Mouse (Mus musculus) embryonic facial prominence, embryonic 14.5 days (tissue): Measurements from ENCODE around the gene Rph3a. TPM values are rescaled to one million over a fixed set of nuclear protein-coding genes. Genes with fewer than 3 reads are reported as not detected.

Experiments
- ATAC-seq: fragments of 200-750 bp; cut with Nextera tagmentation; 2 replicates; pipeline ENCODE4 v1.8.0; 2017; ENCODE audit warnings: low read depth, moderate number of reproducible peaks, moderate TSS enrichment
- DNase-seq: peaks from one replicate; pipeline ENCODE4 v3.0.0-alpha.2; 2015; ENCODE audit warnings: low spot score
- H3K27ac ChIP-seq: fragments of 300-500 bp; sonication (generic); replicated peaks from 2 replicates; pipeline ENCODE4 v1.5.1; 2014; ENCODE audit warnings: low read depth, mild to moderate bottlenecking, low read length, moderate library complexity
- H3K27me3 ChIP-seq: fragments of 300-500 bp; sonication (generic); replicated peaks from 2 replicates; pipeline ENCODE4 v1.6.1; 2014; ENCODE audit warnings: low read length; ENCODE audit not compliant: control insufficient read depth, insufficient read depth
- H3K36me3 ChIP-seq: fragments of 300-500 bp; sonication (generic); 2 replicates; pipeline ENCODE4 v1.6.1; 2014; ENCODE audit warnings: low read length, mixed read lengths; ENCODE audit not compliant: control insufficient read depth, insufficient read depth
- H3K4me1 ChIP-seq: fragments of 300-500 bp; sonication (generic); 2 replicates; pipeline ENCODE4 v1.6.1; 2014; ENCODE audit warnings: antibody characterized with exemption, low read length; ENCODE audit not compliant: control insufficient read depth, insufficient read depth
- H3K4me2 ChIP-seq: fragments of 300-500 bp; sonication (generic); 2 replicates; pipeline ENCODE4 v1.6.1; 2014; ENCODE audit warnings: low read depth, mild to moderate bottlenecking, low read length, moderate library complexity, mixed read lengths
- H3K4me3 ChIP-seq: fragments of 300-500 bp; sonication (generic); 2 replicates; pipeline ENCODE4 v1.5.1; 2014; ENCODE audit warnings: low read depth, mild to moderate bottlenecking, low read length
- H3K9ac ChIP-seq: fragments of 300-500 bp; sonication (generic); 2 replicates; pipeline ENCODE4 v1.6.1; 2014; ENCODE audit warnings: low read depth, mild to moderate bottlenecking, low read length, moderate library complexity, mixed read lengths
- H3K9me3 ChIP-seq: fragments of 300-500 bp; sonication (generic); 2 replicates; pipeline ENCODE4 v1.6.1; 2016; ENCODE audit warnings: low read length; ENCODE audit not compliant: control insufficient read depth
- WGBS: fragments of 180-500 bp; shearing (Covaris S2); extraction: QIAGEN DNeasy Blood & Tissue Kit; methylation state at CpG from one replicate; pipeline ENCODE4 v1.1.7; 2014; 5-methylcytosine and 5-hydroxymethylcytosine counted together
- polyA plus RNA-seq: library from polyadenylated mRNA; unstranded; fragments of >200 nt; fragmentation: Nextera tagmentation; extraction: Ambion mirVana; gene quantifications from 2 replicates; pipeline ENCODE4 v1.2.1, GENCODE M21; 2014

Gene Rph3a
- polyA plus RNA-seq, result 1.2 and 1.3 TPM in 2 replicates

GRCm38 (mm10) chr5:121009811-121010569 lies at the start of gene Rph3a:
Gene Rph3a (minus strand): TSS chr5:121010092.
- Histone ChIP-seq H3K4me3 (no peak within 1 kb of the TSS), H3K9ac (no peak within 1 kb of the TSS), H3K4me1 (no peaks in the 10 kb centered on the region), H3K4me2 (no peak within 1 kb of the TSS), H3K36me3 (no peaks in the 10 kb centered on the region), H3K27me3 (peaks cover 9% of the 10 kb centered on the region; the same call in 1 of the 2 replicates), H3K27ac (no peak within 1 kb of the TSS), H3K9me3 (no peaks in the 10 kb centered on the region)
- DNase-seq, result no peak
- 75% methylated on average over 12 of the region's 12 CpGs for WGBS
- no peak for ATAC-seq

- Histone ChIP-seq H3K4me3 (no peak overlapping the region), H3K9me3 (no peaks in the 10 kb centered on the region), H3K4me2 (no peak overlapping the region), H3K27ac (no peak overlapping the region), H3K27me3 (no peaks in the 10 kb centered on the region), H3K4me1 (no peaks in the 10 kb centered on the region), H3K36me3 (no peaks in the 10 kb centered on the region), H3K9ac (no peak overlapping the region)
- ATAC-seq, result no peak
- no peak for DNase-seq
- 92% methylated on average over 11 of the region's 11 CpGs for WGBS
Observed at GRCm38 (mm10) chr5:121058261-121058660, 48.4 kb upstream of the Rph3a start.

- WGBS, result 82% methylated on average over 9 of the region's 9 CpGs
- Histone ChIP-seq H3K36me3 (no peaks in the 10 kb centered on the region), H3K4me3 (no peak overlapping the region), H3K4me2 (no peak overlapping the region), H3K27me3 (no peaks in the 10 kb centered on the region), H3K4me1 (no peaks in the 10 kb centered on the region), H3K9ac (no peak overlapping the region), H3K9me3 (no peaks in the 10 kb centered on the region), H3K27ac (no peak overlapping the region)
- ATAC-seq, result no peak
- no peak for DNase-seq
Observed at GRCm38 (mm10) chr5:121053886-121054285, 44.0 kb upstream of the Rph3a start.

DNA sequence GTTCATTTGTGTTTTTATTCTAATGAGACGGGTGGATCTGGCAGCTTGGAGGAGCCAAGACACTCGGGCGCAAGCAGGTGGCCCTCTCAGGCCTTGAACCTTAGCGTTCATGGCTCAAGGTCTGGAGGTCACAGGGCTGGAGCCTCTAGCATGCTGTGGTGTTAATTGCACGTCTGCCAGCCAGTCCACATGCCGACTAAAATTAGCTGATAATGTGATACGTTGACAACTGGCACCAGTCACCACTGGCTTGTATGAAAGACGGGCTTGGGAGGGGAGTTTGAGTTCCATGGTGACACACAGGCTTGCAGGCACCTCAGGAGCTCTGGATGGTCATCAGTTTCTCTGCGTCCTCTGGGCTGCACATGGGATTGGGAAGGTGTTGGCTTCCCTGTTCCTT lies 31.9 kb upstream of the Rph3a start:
- Histone ChIP-seq H3K4me3 (no peak overlapping the region), H3K36me3 (no peaks in the 10 kb centered on the region), H3K4me1 (no peaks in the 10 kb centered on the region), H3K9ac (no peak overlapping the region), H3K4me2 (no peak overlapping the region), H3K27me3 (no peaks in the 10 kb centered on the region), H3K27ac (no peak overlapping the region), H3K9me3 (no peaks in the 10 kb centered on the region)
- no peak for ATAC-seq
- no peak for DNase-seq
- WGBS, result 66% methylated on average over 8 of the region's 9 CpGs

DNA sequence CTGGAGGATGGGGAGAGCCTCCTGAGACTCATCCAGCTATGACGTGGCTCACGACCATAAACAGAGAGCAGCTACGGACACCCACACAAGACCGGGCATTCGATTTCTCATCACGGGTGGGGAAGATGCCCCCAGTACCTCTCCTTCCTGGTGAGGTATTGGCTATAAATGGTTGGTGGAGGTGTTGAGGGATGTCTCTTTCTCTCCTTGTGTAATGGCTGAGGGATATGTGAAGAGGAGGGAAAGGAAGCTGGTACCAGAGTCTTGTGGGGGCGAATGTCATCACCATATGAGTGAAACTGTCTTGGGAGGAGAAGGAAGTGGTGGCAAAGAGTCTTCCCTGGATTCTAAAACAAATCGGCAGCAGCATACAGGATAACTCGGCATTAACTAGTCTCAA lies 29.6 kb upstream of the Rph3a start:
- Histone ChIP-seq H3K4me2 (no peak overlapping the region), H3K9ac (no peak overlapping the region), H3K27me3 (no peaks in the 10 kb centered on the region), H3K4me1 (no peaks in the 10 kb centered on the region), H3K4me3 (no peak overlapping the region), H3K27ac (no peak overlapping the region), H3K36me3 (no peaks in the 10 kb centered on the region), H3K9me3 (no peaks in the 10 kb centered on the region)
- 83% methylated on average over 9 of the region's 9 CpGs for WGBS
- no peak for ATAC-seq
- no peak for DNase-seq

DNA sequence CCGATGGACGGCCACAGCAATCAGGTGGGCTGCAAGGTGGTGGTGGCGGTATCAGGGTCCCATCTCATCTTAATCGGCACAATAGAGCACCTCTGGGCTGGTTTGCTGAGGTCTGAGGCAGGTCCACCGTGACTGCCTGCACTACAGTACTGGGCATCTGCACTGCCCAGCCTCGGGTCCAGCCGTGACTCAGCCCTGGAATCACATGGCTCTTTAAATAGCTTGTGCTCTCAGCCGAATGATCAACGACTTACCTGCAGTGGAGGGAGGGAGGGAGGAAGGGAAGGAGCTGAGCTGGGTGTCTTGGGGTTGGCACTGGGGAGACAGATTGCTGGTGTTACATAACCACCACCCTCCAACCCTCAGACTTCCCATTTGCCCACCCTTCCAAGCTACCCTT lies 20.3 kb upstream of the Rph3a start:
- 85% methylated on average over 9 of the region's 9 CpGs for WGBS
- Histone ChIP-seq H3K4me3 (no peak overlapping the region), H3K36me3 (no peaks in the 10 kb centered on the region), H3K9me3 (no peaks in the 10 kb centered on the region), H3K9ac (no peak overlapping the region), H3K4me2 (no peak overlapping the region), H3K4me1 (no peaks in the 10 kb centered on the region), H3K27ac (no peak overlapping the region), H3K27me3 (no peaks in the 10 kb centered on the region)
- no peak for DNase-seq
- no peak for ATAC-seq

- no peak for ATAC-seq
- Histone ChIP-seq H3K36me3 (no peaks in the 10 kb centered on the region), H3K27ac (no peak overlapping the region), H3K9me3 (no peaks in the 10 kb centered on the region), H3K4me1 (no peaks in the 10 kb centered on the region), H3K4me3 (no peak overlapping the region), H3K9ac (no peak overlapping the region), H3K4me2 (no peak overlapping the region), H3K27me3 (no peaks in the 10 kb centered on the region)
- no peak for DNase-seq
- WGBS, result 73% methylated on average over 9 of the region's 9 CpGs
Observed at GRCm38 (mm10) chr5:121019505-121019904, 9.6 kb upstream of the Rph3a start.

DNA sequence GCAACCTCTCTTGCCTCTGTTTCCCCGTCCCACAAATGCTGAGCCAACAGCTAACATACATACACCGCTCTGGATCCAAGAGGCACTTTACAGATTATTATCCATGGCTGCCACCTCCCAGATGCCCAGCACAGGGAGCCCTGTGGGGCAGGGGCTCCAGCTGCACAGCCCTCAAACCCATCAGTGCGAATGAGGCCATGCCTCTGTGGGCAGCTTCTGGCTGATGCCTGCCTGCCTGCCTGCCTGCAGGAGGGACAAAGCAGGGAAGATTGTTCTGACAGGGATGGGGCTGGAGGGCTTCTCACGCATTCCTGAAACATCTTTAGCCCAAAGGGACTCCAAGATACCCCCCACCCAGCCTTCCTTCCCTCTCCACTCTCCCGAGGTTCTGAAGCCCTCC lies 7.8 kb upstream of the Rph3a start:
- Histone ChIP-seq H3K9ac (no peak overlapping the region), H3K4me2 (no peak overlapping the region), H3K4me3 (no peak overlapping the region), H3K9me3 (no peaks in the 10 kb centered on the region), H3K4me1 (no peaks in the 10 kb centered on the region), H3K36me3 (no peaks in the 10 kb centered on the region), H3K27ac (no peak overlapping the region), H3K27me3 (no peaks in the 10 kb centered on the region)
- ATAC-seq, result no peak
- 67% methylated on average over 5 of the region's 5 CpGs for WGBS
- DNase-seq, result no peak

- ATAC-seq, result no peak
- Histone ChIP-seq H3K27me3 (no peaks in the 10 kb centered on the region), H3K9ac (no peak overlapping the region), H3K4me3 (no peak overlapping the region), H3K4me1 (no peaks in the 10 kb centered on the region), H3K4me2 (no peak overlapping the region), H3K27ac (no peak overlapping the region), H3K36me3 (no peaks in the 10 kb centered on the region), H3K9me3 (no peaks in the 10 kb centered on the region)
- no peak for DNase-seq
- WGBS, result 30% methylated on average over 11 of the region's 12 CpGs
Observed at GRCm38 (mm10) chr5:121016405-121016804, 6.5 kb upstream of the Rph3a start.
